Mouse (Mus musculus): ENCODE data around the gene Pmm2.

DNA sequence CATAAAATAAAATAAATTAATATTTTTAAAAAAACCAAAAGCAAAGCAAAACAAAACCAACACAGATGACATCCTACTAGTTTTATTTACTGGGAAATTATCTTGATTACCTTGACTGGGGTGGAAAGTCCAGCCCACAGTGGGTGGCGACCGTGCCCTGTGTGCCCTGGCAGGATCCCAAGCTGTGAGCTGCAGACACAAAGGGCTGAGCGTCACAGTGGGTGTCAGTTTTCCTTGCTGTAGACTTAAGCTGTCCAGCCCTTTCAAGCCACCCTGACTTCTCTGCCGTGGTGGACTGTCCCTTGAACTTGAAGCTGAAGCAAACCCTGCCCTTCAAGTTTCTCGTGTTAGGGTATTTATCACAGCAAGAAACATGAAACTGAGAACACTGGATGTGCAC lies 40.6 kb downstream of the Pmm2 start:
- TF ChIP-seq POLR2A (IDR thresholded peaks at IDR 0.05; ENCODE audit: insufficient read depth, low read length) (no peak), CTCF (IDR thresholded peaks at IDR 0.05; ENCODE audit: low read depth, low read length) (no peak)
